Mouse (Mus musculus) cerebellum, postnatal 25 days (tissue): Measurements from ENCODE around the gene Nudt7.

Source experiments
- DNase-seq, 2 experiments: peaks; one replicate each; pipeline ENCODE4 v3.0.0; 2021; ENCODE audit warnings: mixed read lengths in 2 of 2

Gene Nudt7

DNA sequence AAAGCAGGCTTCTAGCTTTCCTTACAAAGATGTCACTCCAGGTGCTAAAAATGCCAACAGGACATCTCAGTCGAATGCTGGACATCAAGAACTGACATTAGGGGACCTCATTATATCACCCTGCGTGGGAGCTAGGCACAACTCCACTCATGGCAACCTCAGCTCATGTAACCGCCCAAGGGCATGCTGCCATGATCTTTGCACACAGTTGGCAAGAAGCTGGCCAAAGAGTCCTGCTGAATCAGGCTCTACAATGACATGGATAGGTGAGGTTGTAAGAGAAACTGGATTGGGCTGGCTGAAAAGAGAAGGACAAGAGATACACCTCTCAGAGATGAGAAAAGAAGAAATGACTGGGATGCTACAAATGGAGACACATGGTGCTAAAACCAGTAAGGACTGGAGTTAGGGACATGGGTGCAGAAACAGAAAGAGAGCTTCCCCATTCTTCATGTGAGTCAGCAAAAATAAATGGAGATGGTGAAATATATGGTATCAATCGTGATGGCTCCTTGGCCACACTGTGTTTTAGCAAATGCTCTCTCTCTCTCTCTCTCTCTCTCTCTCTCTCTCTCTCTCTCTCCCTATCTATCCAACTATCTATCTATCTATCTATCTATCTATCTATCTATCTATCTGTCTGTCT is 10.4 kb downstream of the Nudt7 start:
- peak; percentile 12 to 44 for DNase-seq

DNA sequence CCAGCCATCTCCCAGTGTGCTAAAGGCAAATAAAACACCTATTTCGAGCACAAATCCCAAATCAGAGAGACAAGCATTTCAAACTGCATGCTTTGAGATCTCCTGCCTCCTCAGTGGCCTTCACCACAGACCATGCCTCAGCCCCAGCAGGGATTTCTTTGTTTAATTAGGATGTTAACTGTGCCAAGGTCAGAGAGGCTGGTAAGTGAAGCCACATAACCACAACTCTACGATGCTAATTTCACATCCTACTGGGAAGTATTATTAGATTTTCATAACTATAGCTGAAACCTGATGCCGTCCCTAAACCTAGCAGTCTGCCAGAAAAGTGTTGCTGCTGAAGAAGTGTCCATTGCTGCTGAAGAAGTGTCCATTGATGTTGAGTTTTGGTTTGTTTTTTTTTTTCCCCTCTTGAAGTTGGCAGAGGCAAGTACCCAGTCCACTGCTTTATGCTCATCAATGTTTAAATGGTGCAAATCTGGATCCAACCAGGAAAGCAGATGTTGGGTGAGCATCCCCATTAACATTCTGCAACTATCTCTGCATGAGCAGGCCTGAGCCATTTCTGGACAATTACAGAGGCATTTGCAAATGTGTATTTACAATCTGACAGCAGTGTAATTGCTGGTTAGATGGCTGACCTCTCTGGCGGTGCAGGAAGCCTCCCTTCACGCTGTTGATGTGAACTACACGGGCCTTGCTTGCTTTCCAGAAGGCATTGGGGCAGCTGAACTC is 20.1 kb downstream of the Nudt7 start:
- no peak for DNase-seq

DNA sequence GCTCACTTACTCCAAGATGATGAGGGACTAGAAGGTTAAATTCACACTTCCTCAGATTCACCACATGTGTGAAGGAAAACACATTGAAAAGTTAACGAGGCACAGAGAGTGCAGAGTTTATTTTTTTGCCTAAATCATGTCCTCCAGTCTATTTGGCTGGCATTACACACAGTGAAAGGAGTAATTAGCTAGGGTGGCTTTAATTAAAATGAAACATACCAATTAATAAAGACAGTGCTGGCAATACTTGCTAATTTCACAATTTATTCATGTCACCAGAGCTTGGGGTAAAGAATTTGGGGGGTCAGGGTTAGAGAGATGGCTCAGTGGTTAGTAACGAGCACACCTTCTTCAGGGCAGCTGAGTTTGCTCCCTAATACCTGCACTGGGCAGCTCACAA is 25.2 kb downstream of the Nudt7 start:
- no peak for DNase-seq

DNA sequence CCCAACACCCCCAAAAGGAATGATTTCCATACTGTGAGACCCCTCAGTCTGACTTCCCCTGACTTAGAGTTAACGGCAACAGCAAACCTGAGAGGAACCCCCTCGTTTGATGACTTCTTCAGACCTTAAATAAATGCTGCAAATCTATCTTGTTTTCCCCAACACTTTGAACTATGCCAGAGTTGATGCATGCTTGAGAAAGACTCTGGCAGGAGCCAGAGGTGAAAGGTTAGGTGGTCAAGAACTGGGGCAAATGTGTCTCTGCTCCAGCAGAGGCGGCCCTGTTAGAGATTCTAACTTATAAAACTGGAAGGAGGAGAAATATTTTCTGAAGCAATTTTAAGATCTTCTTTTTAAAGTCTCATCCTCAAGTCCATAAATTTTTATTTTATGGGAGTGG is 26.3 kb downstream of the Nudt7 start:
- DNase-seq: no peak

DNA sequence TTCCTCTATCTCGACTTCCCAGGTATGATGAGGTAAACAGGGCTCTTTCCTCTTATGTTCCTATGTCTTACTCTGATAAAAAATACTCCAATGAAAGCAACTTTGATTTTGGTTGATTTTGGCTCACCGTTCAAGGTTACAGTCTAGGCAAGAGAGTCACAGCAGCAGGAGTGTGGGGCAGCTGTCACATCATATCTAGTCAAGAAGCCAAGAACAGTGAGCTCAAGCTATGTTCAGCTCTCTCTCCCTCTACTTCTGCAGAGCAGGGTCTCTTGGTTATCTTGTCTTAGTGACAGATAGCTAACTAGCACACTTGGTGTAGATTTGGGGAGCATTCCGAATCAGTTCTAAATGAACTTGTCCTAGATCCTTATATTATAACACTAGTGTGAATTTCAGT is 30.5 kb downstream of the Nudt7 start:
- DNase-seq: no peak

DNA sequence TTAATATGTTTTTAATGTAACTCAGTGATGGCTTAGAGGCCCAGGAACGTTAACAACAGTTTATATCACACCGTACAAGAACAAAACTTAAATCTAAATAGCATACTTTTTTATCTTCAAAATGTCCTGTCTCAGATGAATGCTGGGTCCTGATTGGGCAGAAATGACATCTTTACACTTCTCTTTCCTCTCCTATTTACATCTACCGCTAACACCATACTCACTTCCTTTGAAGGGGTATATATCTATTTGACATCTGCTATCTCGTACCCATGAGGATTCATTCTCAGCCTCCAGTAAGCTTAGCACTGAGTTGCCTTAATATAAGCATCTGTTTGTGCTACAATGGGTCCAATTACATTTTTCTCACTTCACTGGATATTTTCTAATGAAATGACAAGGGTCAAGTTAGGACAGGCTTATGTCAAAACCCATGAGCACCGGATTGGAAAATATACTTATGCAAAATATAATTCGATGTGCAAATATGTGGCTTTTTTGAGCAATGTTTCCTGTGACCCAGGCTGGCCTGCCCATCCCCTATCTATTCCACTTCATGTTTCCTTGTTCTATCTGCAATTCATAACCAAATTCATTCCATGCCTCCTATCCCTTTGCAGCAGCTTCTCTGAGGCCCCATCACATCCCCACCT is 31.2 kb downstream of the Nudt7 start:
- no peak for DNase-seq

DNA sequence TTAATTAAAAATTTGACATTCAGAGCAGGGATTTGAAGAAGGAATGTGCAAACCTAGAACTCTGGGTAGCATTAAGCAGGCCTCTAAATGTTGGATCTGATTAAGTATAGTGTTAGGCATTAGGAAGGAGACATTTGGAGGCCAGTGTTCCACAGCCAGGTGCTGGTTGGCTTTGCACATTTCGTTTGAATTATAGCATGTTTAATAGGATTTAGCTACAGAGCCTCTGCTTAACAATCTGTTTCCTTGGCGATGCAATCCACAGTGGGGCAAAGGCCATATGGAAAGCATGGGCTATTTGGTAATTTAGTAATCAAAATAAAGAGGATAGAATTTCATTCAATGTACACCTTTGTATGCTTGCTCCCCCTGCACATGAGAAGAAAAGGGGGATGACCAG is 32.4 kb downstream of the Nudt7 start:
- DNase-seq: no peak

DNA sequence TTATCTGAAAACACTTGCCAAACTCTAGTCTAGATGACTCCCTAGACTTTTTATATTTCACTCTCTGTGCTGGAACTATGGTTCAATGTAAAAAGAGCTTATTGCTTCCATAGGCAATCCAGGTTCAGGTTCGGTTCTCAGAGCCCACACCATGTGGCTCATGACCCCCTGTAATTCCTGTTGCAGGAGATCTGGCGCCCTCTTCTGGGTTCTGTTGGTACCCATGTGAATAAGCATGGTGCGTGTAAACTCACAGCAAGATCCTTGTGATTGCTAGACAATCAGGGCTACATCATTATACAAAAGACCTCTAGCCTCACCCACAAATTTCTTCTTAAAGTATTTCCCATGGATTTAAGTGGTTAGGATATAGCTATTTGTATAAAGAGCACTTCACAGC is 43.4 kb downstream of the Nudt7 start:
- DNase-seq: no peak

DNA sequence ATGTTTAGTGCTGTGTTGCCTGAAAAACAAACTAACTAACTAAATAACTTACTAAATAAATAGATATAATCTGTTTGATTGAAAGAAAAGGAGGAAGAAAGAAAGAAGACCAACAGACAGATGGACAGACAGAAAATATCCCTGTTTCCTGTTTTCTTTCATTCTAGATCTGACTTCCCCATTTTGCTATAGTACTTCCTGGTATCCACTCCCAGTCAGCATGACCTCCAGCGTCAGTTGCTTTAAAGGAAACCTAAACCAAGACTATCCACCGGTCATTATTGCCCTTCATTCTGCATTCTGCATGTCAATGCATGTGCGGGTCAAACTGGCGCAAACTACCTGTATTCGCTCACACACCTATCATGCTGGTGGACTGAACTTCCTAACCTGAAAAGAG is 60.0 kb downstream of the Nudt7 start:
- no peak for DNase-seq

DNA sequence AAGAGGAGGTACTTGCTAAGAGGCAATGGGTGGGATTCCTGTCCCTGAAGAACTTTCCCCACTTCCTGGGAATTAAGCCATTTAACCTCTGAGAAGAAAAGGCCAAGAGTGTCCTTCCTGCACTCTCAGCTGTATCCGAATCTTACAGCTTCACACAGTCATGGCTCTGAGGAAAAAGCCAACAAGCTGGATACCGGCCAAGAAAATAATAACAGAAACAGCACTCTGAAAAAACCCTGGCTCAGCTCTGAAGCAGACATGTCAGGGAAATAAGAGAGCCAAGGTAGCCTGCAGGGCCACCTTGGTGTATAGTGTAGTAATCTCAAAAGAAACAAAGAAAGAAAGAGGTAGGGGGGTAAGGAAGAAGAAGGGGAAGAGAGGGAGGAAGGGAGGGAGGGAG is 65.6 kb downstream of the Nudt7 start:
- peak; percentile 26 to 34 for DNase-seq
